Mouse (Mus musculus) midbrain, postnatal 0 days (tissue): ENCODE results near the gene Cend1. TPM values are rescaled to one million over a fixed set of nuclear protein-coding genes. Genes with fewer than 3 reads are reported as not detected.

Source experiments
- ATAC-seq: fragments of 200-750 bp; cut with Nextera tagmentation; 2 replicates; pipeline ENCODE4 v1.8.0; 2017; ENCODE audit warnings: moderate number of reproducible peaks, mild to moderate bottlenecking, moderate TSS enrichment, moderate library complexity; ENCODE audit not compliant: low FRiP score
- DNase-seq: peaks from one replicate; pipeline ENCODE4 v3.0.0-alpha.2; 2015; ENCODE audit warnings: low spot score
- H3K27ac ChIP-seq: fragments of 300-500 bp; sonication (generic); 2 replicates; pipeline ENCODE4 v1.5.1; 2014; ENCODE audit warnings: low read depth, mild to moderate bottlenecking, low read length, mixed read lengths
- H3K27me3 ChIP-seq: fragments of 300-500 bp; sonication (generic); 2 replicates; pipeline ENCODE4 v1.6.1; 2014; ENCODE audit warnings: low read length, control low read depth, mixed read lengths; ENCODE audit not compliant: insufficient read depth
- H3K36me3 ChIP-seq: fragments of 300-500 bp; sonication (generic); 2 replicates; pipeline ENCODE4 v1.6.1; 2014; ENCODE audit warnings: low read length, control low read depth, mixed read lengths; ENCODE audit not compliant: insufficient read depth
- H3K4me1 ChIP-seq: fragments of 300-500 bp; sonication (generic); 2 replicates; pipeline ENCODE4 v1.6.1; 2014; ENCODE audit warnings: mild to moderate bottlenecking, control low read depth, antibody characterized with exemption, low read length, mixed read lengths; ENCODE audit not compliant: insufficient read depth
- H3K4me2 ChIP-seq: fragments of 300-500 bp; sonication (generic); 2 replicates; pipeline ENCODE4 v1.6.1; 2014; ENCODE audit warnings: low read depth, mild to moderate bottlenecking, low read length, mixed read lengths; ENCODE audit not compliant: poor library complexity, severe bottlenecking
- H3K4me3 ChIP-seq: fragments of 300-500 bp; sonication (generic); 2 replicates; pipeline ENCODE4 v1.5.1; 2014; ENCODE audit warnings: low read depth, mild to moderate bottlenecking, low read length, moderate library complexity
- H3K9ac ChIP-seq: fragments of 300-500 bp; sonication (generic); replicated peaks from 2 replicates; pipeline ENCODE4 v1.6.1; 2014; ENCODE audit warnings: mild to moderate bottlenecking, low read length, moderate library complexity, mixed read lengths; ENCODE audit not compliant: poor library complexity, severe bottlenecking
- H3K9me3 ChIP-seq: fragments of 300-500 bp; sonication (generic); 2 replicates; pipeline ENCODE4 v1.6.1; 2016; ENCODE audit warnings: low read length, control low read depth
- CTCF ChIP-seq: IDR thresholded peaks from 2 replicates; pipeline ENCODE4 v1.5.1; 2016; ENCODE audit warnings: antibody characterized with exemption, mild to moderate bottlenecking
- WGBS: fragments of 180-500 bp; shearing (Covaris S2); extraction: QIAGEN DNeasy Blood & Tissue Kit; methylation state at CpG from one replicate; pipeline ENCODE4 v1.1.7; 2014; 5-methylcytosine and 5-hydroxymethylcytosine counted together
- polyA plus RNA-seq: library from polyadenylated mRNA; unstranded; fragments of >200 nt; fragmentation: Nextera tagmentation; extraction: Ambion mirVana; gene quantifications from 2 replicates; pipeline ENCODE4 v1.2.1, GENCODE M21; 2015
- total RNA-seq: library from RNA; depleted of rRNA; stranded (reverse); fragments of >200 nt; gene quantifications from 2 replicates; pipeline ENCODE4 v1.2.3, GENCODE M21; 2014

Gene Cend1
- total and polyA plus RNA-seq, 2 experiments from 2014 or later: 194 to 195 TPM

- TF ChIP-seq CTCF: no peak
- DNase-seq (no peak), ATAC-seq (no peak)
- no peak overlapping the region for H3K9ac ChIP-seq
- peaks cover 42% of the 10 kb centered on the region for H3K36me3 ChIP-seq
- H3K9me3 ChIP-seq: no peaks in the 10 kb centered on the region
- no peak overlapping the region for H3K27ac ChIP-seq
- H3K4me2 ChIP-seq: no peak overlapping the region
- H3K27me3 ChIP-seq: no peaks in the 10 kb centered on the region
- H3K4me3 ChIP-seq: no peak overlapping the region
- peaks cover 24% of the 10 kb centered on the region for H3K4me1 ChIP-seq
- 95% methylated on average over 9 of the region's 9 CpGs for WGBS
Measured at GRCm38 (mm10) chr7:141430585-141431240, 1.4 kb upstream of the Cend1 start.

- Histone ChIP-seq H3K9me3 (no peaks in the 10 kb centered on the region), H3K27me3 (no peaks in the 10 kb centered on the region), H3K9ac (no peak overlapping the region), H3K27ac (peak overlapping the region; percentile 81; the same call in 1 of the 2 replicates), H3K4me1 (peaks cover 21% of the 10 kb centered on the region), H3K36me3 (peaks cover 42% of the 10 kb centered on the region), H3K4me3 (peak overlapping the region; percentile 57), H3K4me2 (peak overlapping the region; percentile 85)
- ATAC-seq: peak; percentile 18; the same call in 1 of the 2 replicates
- no peak for TF ChIP-seq CTCF
- 64% methylated on average over 9 of the region's 9 CpGs for WGBS
- no peak for DNase-seq
Measured at GRCm38 (mm10) chr7:141429840-141430584, 721 bp upstream of the Cend1 start.

GRCm38 (mm10) chr7:141428701-141429100, 590 bp downstream of the Cend1 start:
- no peak for ATAC-seq
- DNase-seq: peak; percentile 15
- no peak for TF ChIP-seq CTCF
- Histone ChIP-seq H3K4me2 (peak overlapping the region; percentile 85), H3K9ac (peak overlapping the region; percentile 82), H3K9me3 (no peaks in the 10 kb centered on the region), H3K27me3 (no peaks in the 10 kb centered on the region), H3K27ac (peak overlapping the region; percentile 81), H3K4me1 (peaks cover 14% of the 10 kb centered on the region), H3K4me3 (peak overlapping the region; percentile 57), H3K36me3 (peaks cover 42% of the 10 kb centered on the region)
- 49% methylated on average over 5 of the region's 5 CpGs for WGBS

- Histone ChIP-seq H3K4me2 (no peak overlapping the region), H3K4me1 (peaks cover 11% of the 10 kb centered on the region), H3K27me3 (no peaks in the 10 kb centered on the region), H3K36me3 (peaks cover 33% of the 10 kb centered on the region), H3K9ac (no peak overlapping the region), H3K27ac (no peak overlapping the region), H3K4me3 (no peak overlapping the region), H3K9me3 (no peaks in the 10 kb centered on the region)
- ATAC-seq (no peak), DNase-seq (no peak)
- TF ChIP-seq CTCF: no peak
- 89% methylated on average over 12 of the region's 12 CpGs for WGBS
Measured at GRCm38 (mm10) chr7:141426948-141427730, 2.2 kb downstream of the Cend1 start.

GRCm38 (mm10) chr7:141423811-141424210, 5.5 kb downstream of the Cend1 start:
- DNase-seq (no peak), ATAC-seq (no peak)
- 75% methylated on average over 4 of the region's 4 CpGs for WGBS
- no peak overlapping the region for H3K27ac ChIP-seq
- no peaks in the 10 kb centered on the region for H3K9me3 ChIP-seq
- no peak overlapping the region for H3K4me3 ChIP-seq
- TF ChIP-seq CTCF: no peak
- no peak overlapping the region for H3K9ac ChIP-seq
- no peaks in the 10 kb centered on the region for H3K27me3 ChIP-seq
- H3K36me3 ChIP-seq: peaks cover 14% of the 10 kb centered on the region
- H3K4me1 ChIP-seq: peaks cover 7% of the 10 kb centered on the region
- no peak overlapping the region for H3K4me2 ChIP-seq
